Mouse (Mus musculus) c-Kit-positive CD71-positive TER-119-positive erythroid progenitor cells, embryonic 14.5 days (primary cell): ENCODE results near the gene Cep170b.

Experiments used
- DNase-seq: peaks from one replicate; pipeline ENCODE4 v3.0.0-alpha.2; 2013; ENCODE audit warnings: low spot score

Cep170b gene

DNA sequence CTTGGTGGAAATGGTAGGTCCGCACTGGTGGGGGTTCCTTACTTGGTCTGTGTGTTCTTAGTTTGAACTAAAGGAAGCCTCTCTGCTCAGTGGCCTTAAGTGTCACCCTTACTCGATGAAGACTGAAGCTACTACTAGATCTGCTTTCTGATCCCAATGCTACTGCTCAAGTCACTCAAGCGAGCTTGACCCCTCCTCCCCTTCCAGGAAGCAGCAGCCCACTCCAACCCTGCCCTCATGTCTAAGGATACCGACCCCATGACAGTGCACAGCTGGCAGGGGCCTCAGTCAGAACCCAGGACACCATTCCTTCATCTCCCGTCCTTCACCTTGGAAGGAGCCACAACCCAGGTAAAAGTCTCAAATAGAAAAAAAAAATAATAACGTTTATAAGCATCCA is at the start of gene Cep170b:
Cep170b (plus strand) TSS at position 240 of the 400 bp plus-strand sequence.
- DNase-seq, result no peak

DNA sequence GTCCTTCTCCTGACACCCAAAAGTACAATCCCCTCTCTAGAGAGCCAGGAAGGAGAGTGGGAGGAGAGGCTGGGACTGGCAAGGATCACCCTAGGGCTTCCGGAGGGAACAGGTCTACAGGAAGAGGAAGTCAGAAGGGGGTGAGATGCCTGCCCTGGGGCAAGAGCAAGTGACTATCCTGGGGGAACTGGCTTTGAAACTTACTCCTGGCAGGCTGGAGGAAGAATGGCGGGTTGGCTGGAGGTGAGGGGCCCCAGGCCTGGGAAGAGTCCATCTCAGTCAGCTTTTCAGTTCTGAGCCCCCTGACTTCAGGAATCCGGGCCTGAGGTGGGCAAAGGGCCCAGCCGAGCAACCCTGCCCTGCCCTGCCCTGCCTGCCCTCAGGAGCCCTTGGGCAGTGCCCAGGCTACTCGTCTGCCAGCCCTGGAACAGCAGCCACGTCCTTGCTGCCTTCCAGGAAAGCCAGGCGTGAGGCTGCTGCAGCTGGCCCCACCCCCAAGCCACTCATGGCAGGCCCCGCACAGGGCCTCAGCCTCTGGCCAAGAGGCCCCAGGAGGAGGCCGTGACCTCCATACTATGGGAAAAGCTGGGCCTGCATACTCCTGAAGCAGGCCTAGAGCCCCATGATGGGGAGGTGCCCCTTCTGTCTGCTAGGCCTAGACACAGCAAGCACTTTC is 49.4 kb upstream of the Cep170b start:
- DNase-seq, result no peak

DNA sequence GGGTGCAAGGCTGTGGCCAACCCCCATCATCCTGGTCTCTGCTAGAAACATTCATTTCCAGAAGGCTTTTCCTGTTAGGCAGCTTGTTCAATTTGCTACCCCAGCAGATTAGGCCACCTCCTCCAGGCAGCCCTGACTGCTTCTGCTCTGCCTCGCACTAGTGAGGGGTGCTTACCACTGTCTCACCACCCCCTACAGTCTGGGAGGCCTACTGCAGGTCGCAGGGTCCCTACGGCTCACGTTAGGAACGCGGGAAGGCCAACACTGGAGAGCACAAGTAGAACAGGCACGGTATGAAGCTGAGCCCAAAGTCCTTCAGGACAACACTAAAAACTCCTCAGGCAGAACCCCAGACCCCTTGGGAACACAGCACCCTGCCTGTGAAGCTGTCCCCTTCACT is 48.4 kb upstream of the Cep170b start:
- DNase-seq, result no peak

DNA sequence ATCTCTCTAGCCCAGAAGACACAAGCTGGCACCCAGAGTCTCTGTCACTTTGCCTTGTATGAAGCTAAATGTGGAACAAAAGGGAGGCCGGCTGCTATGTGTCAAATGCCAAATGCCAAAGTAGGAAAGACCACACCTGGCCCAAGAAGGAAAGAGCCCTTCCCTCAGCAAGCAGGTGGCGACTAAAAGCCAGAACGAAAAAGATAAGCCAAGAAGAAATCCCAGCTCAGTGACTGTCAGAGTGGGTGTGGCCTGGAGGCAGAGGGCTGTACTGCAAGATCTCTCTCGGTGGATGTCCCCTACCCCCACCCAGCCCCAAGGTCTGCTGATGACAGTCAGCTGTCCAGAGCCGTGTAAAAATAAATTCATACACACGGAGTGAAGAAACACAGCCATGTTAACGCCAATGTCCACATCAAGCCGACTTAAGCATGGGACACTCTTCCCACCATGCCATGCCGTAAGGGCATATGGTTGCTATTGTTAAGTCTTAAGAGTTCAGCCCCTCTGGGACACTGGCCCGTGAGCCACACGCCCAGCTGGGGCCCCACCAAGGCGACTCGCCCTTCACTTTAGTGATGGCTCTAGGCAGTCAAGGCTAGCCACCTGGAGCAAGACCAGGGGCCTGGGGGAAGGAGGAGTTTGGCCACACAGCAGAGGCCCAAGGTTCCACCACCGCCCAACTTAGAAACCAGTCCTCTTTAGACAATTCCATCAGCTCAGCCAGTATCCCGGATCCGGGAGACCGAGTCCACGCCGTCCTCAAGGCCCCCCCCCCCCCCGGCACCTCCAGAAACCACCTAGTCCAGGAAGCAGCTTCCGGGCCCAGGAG is 47.3 kb upstream of the Cep170b start:
- peak; percentile 37 for DNase-seq

DNA sequence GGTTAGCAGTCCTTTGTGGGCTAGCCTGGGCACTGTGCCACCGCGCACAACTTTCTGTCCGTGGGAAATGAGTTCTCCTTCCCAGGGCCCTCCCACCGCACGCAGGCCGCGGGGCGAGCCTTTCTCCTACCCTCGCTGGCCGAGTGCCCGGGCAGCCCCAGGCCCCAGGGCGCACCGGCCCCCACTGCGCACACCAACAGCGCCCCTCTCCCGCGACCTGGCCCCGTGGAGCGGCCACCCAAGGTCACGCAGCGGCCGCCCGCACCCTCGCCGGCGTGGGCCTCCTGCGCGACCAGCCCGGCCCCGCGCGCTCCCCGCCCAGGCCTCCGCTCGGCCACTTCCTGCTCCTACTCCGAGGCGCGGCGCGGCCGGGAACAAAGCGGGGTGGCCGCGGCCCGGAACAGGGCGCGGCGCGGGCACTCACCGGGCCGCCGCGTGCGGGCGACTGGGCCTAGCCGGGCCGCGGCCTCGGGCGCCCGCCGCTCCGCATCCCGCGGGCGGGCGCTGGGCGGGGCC is 46.6 kb upstream of the Cep170b start:
- no peak for DNase-seq

DNA sequence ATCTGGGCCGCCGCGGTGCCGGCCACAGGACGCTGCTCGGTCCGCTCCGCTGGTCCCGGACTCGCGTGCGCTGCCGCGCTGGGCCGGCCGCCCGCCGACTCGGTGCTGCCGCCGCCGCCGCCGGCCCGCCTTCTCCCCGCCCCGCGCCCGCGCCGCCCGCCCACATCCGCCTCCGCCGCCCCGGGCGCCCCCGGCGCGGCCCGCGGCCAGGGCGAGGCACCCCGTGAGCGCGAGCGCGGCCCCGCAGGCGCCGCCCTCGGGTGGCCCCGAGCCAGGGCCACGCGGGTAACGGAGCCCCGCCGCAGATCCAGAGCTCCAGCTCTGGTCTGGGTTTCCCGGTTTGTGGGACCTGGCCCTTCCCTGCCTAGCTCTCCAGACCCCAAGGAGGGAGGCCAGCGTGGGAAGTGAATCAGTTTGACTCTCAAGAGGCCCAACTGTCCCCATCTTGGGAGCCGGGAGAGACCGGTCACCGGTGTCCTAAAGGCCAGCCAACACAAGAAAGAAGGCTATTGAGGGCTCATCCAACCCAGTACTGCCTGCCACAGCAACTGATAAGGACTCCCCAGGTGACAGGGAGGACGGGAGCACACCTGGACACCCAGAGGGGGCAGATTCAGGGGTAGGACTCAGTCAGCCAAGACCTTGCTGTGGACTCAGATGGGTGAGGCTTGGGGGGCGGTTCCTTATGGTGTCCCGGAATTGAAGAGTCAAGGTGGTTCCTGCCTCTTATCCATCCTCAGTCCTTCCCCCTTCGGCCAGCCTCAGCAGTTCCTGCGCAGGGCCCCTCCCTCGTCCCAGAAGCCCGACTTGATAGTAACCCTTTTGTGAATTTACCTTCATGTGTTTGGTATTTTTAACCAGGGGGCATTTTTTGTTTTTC is 45.9 kb upstream of the Cep170b start, which contains the start of gene Akt1:
Akt1 (minus strand) TSS at position 753 of the 880 bp plus-strand sequence.
- peak; percentile 62 for DNase-seq

DNA sequence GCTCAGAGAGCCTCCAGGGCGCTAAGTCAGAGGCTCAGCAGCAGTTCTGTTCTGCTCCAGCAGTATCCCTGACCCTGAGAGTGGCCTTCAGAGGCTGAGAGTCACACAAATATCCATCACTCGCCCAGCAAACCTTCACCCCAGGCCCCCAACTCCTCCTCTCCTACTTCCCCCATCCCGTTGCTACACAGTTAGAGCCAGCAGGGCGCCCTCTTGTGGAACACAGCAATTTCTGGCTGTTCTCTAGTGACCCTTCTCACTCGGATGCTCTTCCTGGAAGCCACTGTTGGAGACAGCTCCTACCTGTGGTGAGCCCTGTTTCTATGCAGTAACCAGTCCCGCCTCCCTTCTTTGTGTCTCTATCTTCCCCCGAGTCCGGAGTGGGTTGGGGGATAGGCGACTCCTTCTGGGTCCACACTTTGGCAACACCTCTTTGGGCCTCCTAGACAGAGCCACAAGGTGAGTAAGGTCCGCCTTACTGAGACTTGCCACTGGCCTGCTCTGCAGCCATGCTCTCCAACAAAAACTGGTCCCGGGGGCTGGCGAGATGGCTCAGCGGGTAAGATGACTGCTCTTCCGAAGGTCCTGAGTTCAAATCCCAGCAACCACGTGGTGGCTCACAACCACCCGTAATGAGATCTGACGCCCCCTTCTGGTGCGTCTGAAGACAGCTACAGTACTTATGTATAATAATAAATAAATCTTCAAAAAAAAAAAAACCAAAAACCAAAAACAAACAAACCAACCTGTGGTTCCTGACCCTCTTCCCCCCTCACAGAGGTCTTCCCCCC is 44.8 kb upstream of the Cep170b start:
- DNase-seq, result peak; percentile 85

DNA sequence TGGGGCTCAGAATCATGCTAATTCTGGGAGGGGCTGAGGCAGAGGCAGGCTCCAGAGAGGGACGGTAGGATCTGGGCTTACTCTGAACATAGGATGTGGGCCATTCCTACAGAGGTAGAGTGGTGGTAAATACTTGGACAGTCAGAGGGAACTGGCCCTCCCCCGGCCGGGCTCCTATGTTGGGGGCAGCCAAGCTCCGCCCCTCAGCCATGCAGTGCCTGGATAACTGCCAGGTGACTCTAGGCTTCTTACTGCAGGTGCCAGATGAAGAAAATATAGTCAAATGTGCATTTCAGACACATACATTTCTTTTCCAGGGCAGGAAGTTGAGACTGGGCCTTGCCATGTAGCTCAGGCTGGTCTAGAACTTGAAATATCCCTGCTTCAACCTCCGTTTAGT is 43.2 kb upstream of the Cep170b start:
- no peak for DNase-seq

DNA sequence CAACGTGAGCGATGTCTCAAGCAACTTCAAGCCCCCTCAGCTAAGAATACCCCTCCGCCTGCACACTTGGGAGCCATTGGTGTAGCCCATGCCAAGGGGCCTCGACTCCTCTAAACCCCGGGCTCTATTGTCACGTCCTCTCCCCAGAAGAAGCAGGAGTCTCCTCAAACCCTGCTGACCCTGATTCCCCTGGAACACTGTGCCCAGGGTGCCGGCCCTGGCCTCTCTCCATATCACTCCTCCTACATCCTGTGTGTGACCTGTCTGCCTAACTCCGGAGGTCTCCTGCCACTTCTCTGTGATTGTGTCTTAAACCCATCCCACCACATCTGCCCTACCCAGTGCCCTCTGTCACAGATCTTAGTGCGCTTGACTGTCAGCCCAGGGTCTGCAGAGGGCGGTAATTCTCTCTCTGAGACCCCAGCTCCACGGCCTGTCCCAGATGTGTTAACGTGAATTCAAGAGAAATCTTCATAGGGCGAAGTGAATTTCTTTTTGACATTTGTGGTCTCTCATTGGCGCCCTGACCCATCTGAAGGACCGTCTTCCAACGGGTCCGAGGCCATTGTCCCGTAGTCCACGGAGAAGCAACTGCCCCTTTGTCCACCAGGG is 42.2 kb upstream of the Cep170b start:
- no peak for DNase-seq

DNA sequence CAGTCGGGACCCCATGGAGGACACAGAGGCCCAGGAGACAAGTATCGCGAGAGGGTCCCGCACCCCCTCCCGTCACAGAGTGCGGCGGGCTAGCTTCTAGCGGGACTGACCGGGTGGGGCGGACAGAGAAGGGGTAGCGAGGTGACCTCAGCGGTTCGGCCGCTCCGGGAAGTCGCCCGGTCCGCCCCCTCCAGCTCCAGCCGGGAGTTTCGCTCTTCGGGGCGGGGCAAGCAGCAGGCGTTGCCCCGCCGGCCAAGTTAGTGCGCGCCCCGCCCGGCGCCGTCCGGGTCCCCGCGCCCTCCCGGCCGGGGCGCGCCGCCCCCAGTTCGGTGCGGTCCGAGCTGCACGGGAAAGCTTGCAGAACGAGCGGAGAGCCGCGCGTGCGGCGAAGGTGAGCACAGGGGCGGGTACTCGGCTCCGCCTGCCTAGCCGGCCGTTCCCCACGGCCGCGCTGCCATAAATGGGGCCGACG is 41.7 kb upstream of the Cep170b start, which contains the start of gene Zbtb42:
Zbtb42 (plus strand) TSS at position 274 of the 472 bp plus-strand sequence.
- DNase-seq, result no peak

DNA sequence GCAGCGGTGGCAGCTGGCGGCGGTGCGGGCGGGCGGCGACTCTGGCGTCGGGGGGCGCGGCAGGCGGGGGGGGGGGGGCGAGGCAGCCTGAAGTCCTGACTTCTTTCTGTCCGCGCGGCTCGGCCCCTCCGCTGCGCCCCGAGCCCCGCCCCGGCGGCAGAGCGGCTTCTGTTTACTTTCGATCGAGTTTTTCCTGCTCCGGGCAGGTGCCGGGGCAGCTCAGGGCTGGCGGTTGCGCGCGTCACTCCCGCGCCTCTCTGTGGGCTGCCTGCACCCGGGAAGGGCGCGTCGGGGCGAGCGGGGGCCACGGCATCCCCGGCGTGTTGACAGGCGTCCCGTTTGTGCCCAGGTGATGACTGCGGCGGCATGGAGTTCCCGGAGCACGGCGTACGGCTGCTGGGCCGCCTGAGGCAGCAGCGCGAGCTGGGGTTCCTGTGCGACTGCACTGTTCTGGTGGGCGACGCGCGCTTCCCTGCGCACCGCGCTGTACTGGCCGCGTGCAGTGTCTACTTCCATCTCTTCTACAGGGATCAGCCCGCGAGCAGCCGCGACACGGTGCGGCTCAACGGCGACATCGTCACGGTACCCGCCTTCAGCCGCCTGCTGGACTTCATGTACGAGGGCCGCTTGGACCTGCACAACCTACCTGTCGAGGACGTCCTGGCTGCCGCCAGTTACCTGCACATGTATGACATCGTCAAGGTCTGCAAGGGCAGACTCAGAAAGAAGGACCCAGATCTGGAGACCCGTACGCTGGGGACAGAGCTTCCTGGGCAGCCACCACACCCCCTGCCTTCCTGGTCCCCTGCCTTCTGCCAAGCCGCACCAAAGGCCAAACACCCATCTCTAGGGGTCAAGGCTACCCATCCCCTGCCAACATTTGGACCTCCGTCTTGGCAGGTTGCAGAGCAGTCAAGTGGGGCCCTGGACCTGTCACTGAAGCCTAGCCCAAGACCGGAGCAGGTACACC is 40.9 kb upstream of the Cep170b start:
- DNase-seq, result no peak

DNA sequence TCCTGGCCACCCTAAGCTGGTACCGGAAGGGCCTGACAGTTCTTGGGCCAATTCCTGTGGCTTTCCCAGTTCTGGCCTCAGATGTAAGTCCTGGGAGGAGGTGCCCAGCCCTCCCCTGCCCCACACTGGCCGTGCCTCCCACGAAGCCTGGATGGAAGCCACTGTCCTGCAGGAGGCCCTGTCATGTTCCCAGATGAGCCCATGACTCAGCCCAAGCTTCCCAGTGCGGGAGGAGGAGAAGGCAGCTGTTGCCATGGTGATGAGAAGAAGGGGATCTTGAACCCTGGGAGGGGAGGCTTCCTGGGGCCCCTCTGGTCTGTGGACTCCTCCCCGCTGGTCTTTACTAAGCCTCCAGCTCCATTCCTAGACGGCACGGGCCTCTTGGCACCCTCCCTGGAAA is 36.9 kb upstream of the Cep170b start:
- no peak for DNase-seq

DNA sequence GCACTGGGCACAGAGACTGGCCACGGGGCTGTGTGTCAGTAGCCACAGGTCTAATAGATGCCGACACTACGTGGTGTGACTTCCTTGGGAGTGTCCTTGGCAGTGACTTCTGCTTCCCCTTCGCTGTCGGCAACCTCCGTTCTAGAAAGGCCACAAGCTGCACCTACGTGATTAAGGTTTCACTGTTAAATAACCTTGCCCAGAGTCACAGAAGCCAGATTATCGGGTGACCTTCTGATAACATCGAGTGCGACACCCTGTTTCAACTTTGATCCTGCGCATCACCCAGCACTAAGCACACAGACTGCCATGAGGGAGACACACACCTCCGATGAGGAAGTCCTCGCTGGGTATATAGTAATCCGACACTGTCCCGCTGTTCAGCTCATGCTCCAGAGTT is 31.8 kb upstream of the Cep170b start:
- no peak for DNase-seq

DNA sequence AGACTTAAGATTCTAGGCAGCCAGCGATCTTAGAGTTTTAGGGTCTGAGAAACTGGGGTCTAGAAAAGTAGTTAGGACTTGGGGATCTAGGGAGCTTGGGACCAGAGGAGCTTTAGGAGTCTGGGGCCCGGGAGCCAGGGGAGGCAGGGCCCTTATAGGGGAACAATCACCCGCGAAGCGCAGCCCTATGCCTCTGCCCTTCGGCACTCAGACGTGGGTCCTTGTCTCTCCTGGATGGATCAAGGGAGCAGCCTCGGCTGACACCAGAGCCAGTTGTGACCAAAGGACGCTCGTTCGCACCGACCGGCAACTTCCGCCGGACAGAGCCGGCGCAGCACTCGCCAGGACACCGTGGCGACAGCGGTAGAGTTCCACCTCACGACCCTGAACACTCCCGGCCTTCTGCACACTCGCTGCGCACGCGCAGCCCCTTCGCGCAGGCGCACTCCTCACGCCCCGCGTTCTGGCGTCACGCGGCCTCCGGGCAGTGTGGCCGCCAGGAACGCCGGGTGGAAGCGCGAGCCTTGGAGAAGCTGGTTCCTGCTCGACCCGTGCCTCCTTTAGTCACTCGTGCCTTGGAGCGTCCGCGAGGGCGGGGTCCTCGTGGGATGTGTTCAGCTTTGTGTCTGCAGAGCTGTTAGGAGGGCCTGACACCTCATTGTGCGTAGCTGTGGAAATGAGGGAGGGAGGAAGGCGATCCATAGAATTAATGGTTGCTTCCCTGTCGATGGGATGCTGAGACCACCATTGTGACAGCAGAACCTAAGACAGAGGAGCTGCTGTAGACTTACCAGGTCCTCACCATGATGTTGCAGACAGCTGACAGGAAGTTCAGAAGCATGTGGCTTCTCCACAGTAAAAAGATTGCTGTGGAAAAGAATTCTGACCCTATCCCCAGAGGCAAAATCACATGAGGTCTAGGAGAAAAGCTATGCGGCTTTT is 26.8 kb upstream of the Cep170b start:
- peak; percentile 83 for DNase-seq

DNA sequence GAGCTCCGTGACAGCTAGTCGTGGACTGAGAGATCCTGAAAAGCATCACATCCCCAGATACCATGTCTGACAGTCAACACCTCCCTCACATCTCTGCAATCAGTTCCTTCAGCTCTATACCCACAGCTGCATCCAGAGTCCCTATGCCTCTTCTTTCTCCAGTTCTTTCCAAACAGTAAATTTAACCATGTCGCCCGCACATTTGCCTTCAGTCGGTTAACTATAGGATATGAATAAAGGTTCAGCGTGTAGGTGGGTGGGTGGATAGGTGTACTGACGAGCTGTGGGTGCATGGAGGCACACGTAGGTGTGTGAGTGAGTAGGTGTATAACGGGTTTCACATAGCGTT is 26.2 kb upstream of the Cep170b start:
- DNase-seq, result no peak

DNA sequence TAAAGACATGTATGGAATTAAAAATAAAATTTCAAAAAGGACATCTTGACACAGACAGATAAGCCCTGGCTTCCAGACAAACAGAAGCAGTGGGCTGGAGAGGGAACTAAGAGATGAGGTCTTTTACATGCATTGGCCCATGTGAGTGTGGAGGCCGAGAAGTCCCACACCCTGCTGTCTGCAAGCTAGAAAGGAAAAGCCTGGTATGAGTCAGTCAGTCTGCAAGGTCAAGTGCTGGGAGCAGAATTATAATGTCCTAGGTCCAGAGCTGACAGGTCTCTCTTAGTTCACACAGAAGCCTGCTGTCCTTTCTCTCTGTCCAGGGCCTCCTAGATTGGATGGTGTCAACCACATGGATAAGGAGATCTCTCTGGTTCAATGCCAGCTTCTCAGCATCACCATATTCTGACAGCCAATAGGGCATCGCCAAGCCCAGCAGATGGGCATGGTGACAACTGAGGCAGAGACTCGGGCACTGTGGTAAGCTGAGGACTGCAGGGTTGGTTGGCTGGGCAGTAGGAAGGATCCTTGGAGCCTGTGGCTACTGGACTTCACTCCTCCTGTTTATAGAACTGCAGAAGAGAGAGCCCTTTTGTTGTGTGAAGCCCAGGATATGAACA is 23.3 kb upstream of the Cep170b start:
- DNase-seq, result no peak

DNA sequence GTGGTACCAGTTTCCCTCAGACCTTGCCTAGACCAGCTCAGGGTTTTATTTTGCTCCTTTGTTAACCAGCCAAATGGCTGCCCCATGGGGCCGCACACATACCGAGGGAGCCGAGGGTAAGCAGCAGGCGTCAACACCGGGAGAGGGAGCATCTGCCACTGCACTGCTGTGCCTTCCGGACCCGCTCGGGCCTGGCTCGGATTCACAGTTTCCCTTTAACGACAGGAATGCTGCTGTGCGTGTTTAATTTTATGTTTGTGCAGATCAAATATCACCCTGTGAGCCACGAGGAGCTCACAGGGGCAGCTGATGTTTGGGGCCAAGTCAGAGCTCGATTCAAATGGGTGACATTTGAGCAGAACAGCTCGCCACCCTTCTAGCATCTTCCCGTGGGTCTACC is 19.7 kb upstream of the Cep170b start:
- DNase-seq, result no peak
